Mouse (Mus musculus) stomach, postnatal 0 days (tissue): ENCODE measurements around the gene Fahd1.

ENCODE experiments used
- CTCF ChIP-seq: IDR thresholded peaks from 2 replicates; pipeline ENCODE4 v1.5.1; 2016; ENCODE audit warnings: antibody characterized with exemption, low read depth, mild to moderate bottlenecking, moderate library complexity
- EP300 ChIP-seq: optimal IDR thresholded peaks from 2 replicates; pipeline ENCODE3; 2016; ENCODE audit warnings: antibody characterized with exemption

GRCm38 (mm10) chr17:24815256-24815655 is 34.9 kb downstream of the Fahd1 start:
- TF ChIP-seq CTCF (no peak), EP300 (no peak)
